Mouse (Mus musculus) cortical plate, adult 2 months (tissue): ENCODE measurements around the gene Klk1b4. TPM values are rescaled to one million over a fixed set of nuclear protein-coding genes. Genes with fewer than 3 reads are reported as not detected.
"Not testable (repeated sequence)": the region's sequence is repeated elsewhere in the genome, so short reads cannot be mapped to it uniquely, and the experiment has no call there.

Experiments used
- H3K27ac ChIP-seq: fragments of 200-500 bp; 2 replicates; pipeline ENCODE4 v1.5.1; 2012; ENCODE audit warnings: low read length, control low read depth, inconsistent platforms; ENCODE audit not compliant: insufficient read depth
- H3K4me1 ChIP-seq: fragments of 200-500 bp; 2 replicates; pipeline ENCODE4 v1.6.1; 2011; ENCODE audit warnings: low read length; ENCODE audit not compliant: control insufficient read depth, insufficient read depth
- H3K4me3 ChIP-seq: fragments of 200-500 bp; 2 replicates; pipeline ENCODE4 v1.5.1; 2011; ENCODE audit warnings: mild to moderate bottlenecking, low read length, control low read depth; ENCODE audit not compliant: insufficient read depth
- CTCF ChIP-seq: fragments of 200-500 bp; IDR thresholded peaks from 2 replicates; pipeline ENCODE4 v1.5.1; 2011; ENCODE audit warnings: mild to moderate bottlenecking, control low read depth, low read length; ENCODE audit not compliant: insufficient read depth; ENCODE audit errors: extremely low read depth
- POLR2A ChIP-seq: fragments of 200-500 bp; IDR thresholded peaks from 2 replicates; pipeline ENCODE4 v1.6.1; 2011; ENCODE audit warnings: mild to moderate bottlenecking, low read length, control low read depth; ENCODE audit not compliant: insufficient read depth; ENCODE audit errors: extremely low read depth
- polyA plus RNA-seq: library from polyadenylated mRNA; depleted of rRNA; stranded (reverse); fragments of >200 nt; gene quantifications from 2 replicates; pipeline ENCODE4 v1.2.3, GENCODE M21; 2012

The Klk1b4 gene
- polyA plus RNA-seq, 1 experiment, result not detected

GRCm38 (mm10) chr7:44235909-44236308, 28.7 kb downstream of the Klk1b4 start, which contains the start of gene Gm36864:
Gene Gm36864 (plus strand): TSS chr7:44236177.
- no peak within 1 kb of the TSS for H3K27ac ChIP-seq
- H3K4me3 ChIP-seq, result no peak within 1 kb of the TSS
- no peaks in the 10 kb centered on the region for H3K4me1 ChIP-seq
- TF ChIP-seq POLR2A (no peak), CTCF (no peak)

- TF ChIP-seq POLR2A, result no peak
- no peak for TF ChIP-seq CTCF
- H3K4me1 ChIP-seq, result no peaks in the 10 kb centered on the region
- no peak overlapping the region for H3K4me3 ChIP-seq
- no peak overlapping the region for H3K27ac ChIP-seq
Observed at GRCm38 (mm10) chr7:44239913-44240312, 32.7 kb downstream of the Klk1b4 start.

GRCm38 (mm10) chr7:44240712-44241111, 33.5 kb downstream of the Klk1b4 start:
- Histone ChIP-seq H3K27ac (no peak overlapping the region), H3K4me3 (no peak overlapping the region), H3K4me1 (peaks cover 3% of the 10 kb centered on the region; the same call in 1 of the 2 replicates)
- TF ChIP-seq POLR2A (no peak), CTCF (no peak)

GRCm38 (mm10) chr7:44241163-44241562, 33.9 kb downstream of the Klk1b4 start:
- H3K4me1 ChIP-seq, result peaks cover 3% of the 10 kb centered on the region; the same call in 1 of the 2 replicates
- no peak overlapping the region for H3K27ac ChIP-seq
- TF ChIP-seq CTCF (no peak), POLR2A (no peak)
- no peak overlapping the region for H3K4me3 ChIP-seq

GRCm38 (mm10) chr7:44244080-44244479, 36.8 kb downstream of the Klk1b4 start:
- Histone ChIP-seq H3K4me1 (peaks cover 3% of the 10 kb centered on the region; the same call in 1 of the 2 replicates), H3K4me3 (no peak overlapping the region), H3K27ac (no peak overlapping the region)
- TF ChIP-seq POLR2A, result no peak
- TF ChIP-seq CTCF, result no peak

- Histone ChIP-seq H3K4me1 (peaks cover 3% of the 10 kb centered on the region; the same call in 1 of the 2 replicates), H3K27ac (peak within 1 kb of the TSS; percentile 82), H3K4me3 (peak within 1 kb of the TSS; percentile 85)
- TF ChIP-seq POLR2A, result peak; percentile 95
- TF ChIP-seq CTCF, result no peak
Observed at GRCm38 (mm10) chr7:44246055-44246983, 39.1 kb downstream of the Klk1b4 start, which contains the start of the genes 1700028J19Rik and 2410002F23Rik. Gene 1700028J19Rik (minus strand): TSS chr7:44246695. Gene 2410002F23Rik (plus strand): TSS chr7:44246722.

- TF ChIP-seq CTCF (no peak), POLR2A (no peak)
- Histone ChIP-seq H3K4me3 (peak overlapping the region; percentile 85), H3K27ac (peak overlapping the region; percentile 82), H3K4me1 (peaks cover 3% of the 10 kb centered on the region; the same call in 1 of the 2 replicates)
Observed at GRCm38 (mm10) chr7:44246984-44247470, 39.8 kb downstream of the Klk1b4 start.

GRCm38 (mm10) chr7:44247971-44248370, 40.7 kb downstream of the Klk1b4 start:
- Histone ChIP-seq H3K4me1 (peaks cover 3% of the 10 kb centered on the region; the same call in 1 of the 2 replicates), H3K27ac (no peak overlapping the region), H3K4me3 (no peak overlapping the region)
- TF ChIP-seq CTCF, result no peak
- no peak for TF ChIP-seq POLR2A

- TF ChIP-seq CTCF (no peak), POLR2A (no peak)
- peaks cover 3% of the 10 kb centered on the region; the same call in 1 of the 2 replicates for H3K4me1 ChIP-seq
- no peak overlapping the region for H3K4me3 ChIP-seq
- H3K27ac ChIP-seq, result no peak overlapping the region
Observed at GRCm38 (mm10) chr7:44249248-44249647, 42.0 kb downstream of the Klk1b4 start.

GRCm38 (mm10) chr7:44250732-44251275, 43.6 kb downstream of the Klk1b4 start:
- H3K27ac ChIP-seq, H3K4me1 ChIP-seq, H3K4me3 ChIP-seq: not testable (repeated sequence)
